Mouse (Mus musculus): ENCODE data around the gene Itprid1. TPM values are rescaled to one million over a fixed set of nuclear protein-coding genes. Genes with fewer than 3 reads are reported as not detected.

The Itprid1 gene
- total RNA-seq, 2 experiments from 2014 or later, result not detected

GRCm38 (mm10) chr6:55880886-55881285, 44.2 kb downstream of the Itprid1 start:
- DNase-seq (ENCODE audit: low spot score), result no peak
- intact Hi-C loops (cut with DNase I), result no loop called here

- intact Hi-C loops (cut with DNase I), result no loop called here
- no peak for DNase-seq (ENCODE audit: low spot score)
Measured at GRCm38 (mm10) chr6:55887598-55887997, 50.9 kb downstream of the Itprid1 start.

- intact Hi-C loops (cut with DNase I), result no loop called here
- no peak for DNase-seq (ENCODE audit: low spot score)
Measured at GRCm38 (mm10) chr6:55901568-55902328, 65.1 kb downstream of the Itprid1 start.

GRCm38 (mm10) chr6:55902329-55902605, 65.6 kb downstream of the Itprid1 start:
- no peak for DNase-seq (ENCODE audit: low spot score)

GRCm38 (mm10) chr6:55919206-55919605, 82.5 kb downstream of the Itprid1 start:
- DNase-seq (ENCODE audit: low spot score), result no peak
- intact Hi-C loops (cut with DNase I), result no loop called here

More at GRCm38 (mm10) chr6:55902329-55902605, 65.6 kb downstream of the Itprid1 start:
- intact Hi-C loops (cut with DNase I), result no loop called here

- intact Hi-C loops (cut with DNase I), result no loop called here
- no peak for DNase-seq (ENCODE audit: low spot score)
Measured at GRCm38 (mm10) chr6:55920282-55920720, 83.6 kb downstream of the Itprid1 start.

- intact Hi-C loops (cut with DNase I), result no loop called here
- no peak for DNase-seq (ENCODE audit: low spot score)
Measured at GRCm38 (mm10) chr6:55920866-55921630, 84.4 kb downstream of the Itprid1 start.

GRCm38 (mm10) chr6:55944709-55945108, 108.0 kb downstream of the Itprid1 start:
- DNase-seq (ENCODE audit: low spot score), result no peak
- intact Hi-C loops (cut with DNase I), result no loop called here

GRCm38 (mm10) chr6:55950345-55951110, 113.8 kb downstream of the Itprid1 start:
- intact Hi-C loops (cut with DNase I), result loop anchor here (1.0 to 10.0 kb wide), 4 partner anchors 234 to 716 kb away; no protein-coding TSS in a partner anchor
- no peak for DNase-seq (ENCODE audit: low spot score)

GRCm38 (mm10) chr6:55972998-55973397, 136.3 kb downstream of the Itprid1 start:
- intact Hi-C loops (cut with DNase I), result loop anchor here (1.0 kb wide), 1 partner anchor 76 kb away; no protein-coding TSS in a partner anchor
- no peak for DNase-seq (ENCODE audit: low spot score)

GRCm38 (mm10) chr6:55979766-55980165, 143.1 kb downstream of the Itprid1 start:
- no peak for DNase-seq (ENCODE audit: low spot score)
- intact Hi-C loops (cut with DNase I), result no loop called here

- DNase-seq (ENCODE audit: low spot score), result no peak
- intact Hi-C loops (cut with DNase I), result no loop called here
Measured at GRCm38 (mm10) chr6:56008711-56009110, 172.0 kb downstream of the Itprid1 start.

GRCm38 (mm10) chr6:56012384-56012783, 175.7 kb downstream of the Itprid1 start:
- no peak for DNase-seq (ENCODE audit: low spot score)
- intact Hi-C loops (cut with DNase I), result no loop called here

- no peak for DNase-seq (ENCODE audit: low spot score)
- intact Hi-C loops (cut with DNase I), result no loop called here
Measured at GRCm38 (mm10) chr6:56017291-56017994, 180.7 kb downstream of the Itprid1 start, which contains the start of gene Ppp1r17. TSS of gene Ppp1r17 (plus strand) at chr6:56017497.

- intact Hi-C loops (cut with DNase I), result no loop called here
- DNase-seq (ENCODE audit: low spot score), result no peak
Measured at GRCm38 (mm10) chr6:56019632-56020031, 182.9 kb downstream of the Itprid1 start.

GRCm38 (mm10) chr6:56025533-56025932, 188.8 kb downstream of the Itprid1 start:
- no peak for DNase-seq (ENCODE audit: low spot score)
- intact Hi-C loops (cut with DNase I), result no loop called here

GRCm38 (mm10) chr6:56027318-56027717, 190.6 kb downstream of the Itprid1 start:
- intact Hi-C loops (cut with DNase I), result no loop called here
- DNase-seq (ENCODE audit: low spot score), result no peak

- DNase-seq (ENCODE audit: low spot score), result no peak
- intact Hi-C loops (cut with DNase I), result no loop called here
Measured at GRCm38 (mm10) chr6:56027966-56028365, 191.3 kb downstream of the Itprid1 start.
